Mouse (Mus musculus): ENCODE measurements at regions not wholly inside any gene's neighbourhood (a gene's known extent, or its start where the extent isn't known, plus 50 kb on each side); places are given as distances from the start of the nearest gene placed in this dataset.

DNA sequence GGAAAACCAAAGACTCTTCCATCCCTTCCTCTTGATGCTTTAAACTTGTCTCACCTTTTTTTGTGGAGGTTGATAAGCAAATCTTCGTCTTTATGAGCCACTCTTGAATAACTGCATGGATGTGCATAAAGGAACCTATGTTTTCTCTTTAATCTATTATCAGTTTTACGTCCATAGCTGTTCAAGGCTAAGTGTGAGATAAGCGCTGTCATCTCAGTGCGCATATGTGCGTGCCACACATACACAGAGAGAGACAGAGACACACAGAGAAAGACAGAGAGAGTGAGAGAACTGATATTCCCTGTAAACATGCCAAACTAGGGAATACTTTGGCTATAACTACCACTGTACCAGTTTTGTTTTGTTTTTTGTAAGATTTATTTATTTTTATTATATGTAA, 273.0 kb downstream of the Cd83 start:
- WGBS, result 96% methylated on average over 5 of the region's 5 CpGs
- no peak overlapping the region for H3K4me3 ChIP-seq (replicated peaks; ENCODE audit: extremely low read depth, low read depth, low read length)
- peaks cover 14% of the 10 kb centered on the region; the same call in 1 of the 2 replicates for H3K4me1 ChIP-seq (ENCODE audit: control insufficient read depth, insufficient read depth, low read length)
- no peak for DNase-seq
- no peak for TF ChIP-seq POLR2A (IDR thresholded peaks at IDR 0.05; ENCODE audit: borderline replicate concordance, extremely low read depth, low read depth, low read length)
- TF ChIP-seq CTCF (IDR thresholded peaks at IDR 0.05; ENCODE audit: insufficient read depth, low read length), result no peak

DNA sequence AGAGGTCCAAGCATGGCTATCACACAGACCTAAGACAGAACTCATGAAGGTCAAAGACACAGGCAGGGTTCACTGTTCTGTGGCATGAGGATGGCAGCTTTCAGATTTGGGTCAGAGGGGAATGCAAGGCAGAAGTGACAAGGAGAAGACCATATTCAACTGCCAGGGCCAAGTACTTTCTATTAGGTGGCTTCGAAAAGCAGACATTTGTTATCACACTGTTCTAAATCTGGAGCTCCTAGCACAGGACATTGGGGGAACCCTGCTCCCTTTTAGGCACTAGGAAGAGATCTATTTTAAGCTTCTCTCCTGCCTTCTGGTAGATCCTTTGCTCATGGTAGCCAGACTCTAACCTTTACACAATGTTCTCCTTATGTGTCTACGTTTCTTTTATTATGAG, 273.7 kb downstream of the Cd83 start:
- 85% methylated on average over 2 of the region's 2 CpGs for WGBS
- TF ChIP-seq POLR2A (IDR thresholded peaks at IDR 0.05; ENCODE audit: borderline replicate concordance, extremely low read depth, low read depth, low read length) (no peak), CTCF (IDR thresholded peaks at IDR 0.05; ENCODE audit: insufficient read depth, low read length) (no peak)
- H3K4me1 ChIP-seq (ENCODE audit: control insufficient read depth, insufficient read depth, low read length), result peaks cover 14% of the 10 kb centered on the region; the same call in 1 of the 2 replicates
- H3K4me3 ChIP-seq (replicated peaks; ENCODE audit: extremely low read depth, low read depth, low read length), result no peak overlapping the region
- DNase-seq, result no peak

DNA sequence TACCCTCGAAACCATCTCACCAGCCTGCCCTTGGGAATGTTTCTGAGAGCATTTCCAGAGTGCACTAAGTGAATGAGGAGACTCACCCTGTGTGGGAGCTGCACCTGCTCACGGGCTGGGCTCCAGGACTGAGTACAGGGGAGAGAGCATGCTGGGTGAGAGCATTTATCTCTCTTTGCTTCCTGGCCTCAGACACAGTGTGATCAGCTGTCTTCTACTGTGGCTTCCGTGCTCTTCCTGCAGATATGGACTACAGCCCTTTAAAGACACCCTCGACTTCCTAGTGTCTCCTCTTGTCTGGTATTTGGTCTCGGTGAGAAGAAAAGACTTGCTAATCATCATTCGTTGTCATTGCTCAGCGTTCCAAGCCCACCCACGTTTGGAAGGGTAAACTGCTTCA, 274.9 kb downstream of the Cd83 start:
- TF ChIP-seq POLR2A (IDR thresholded peaks at IDR 0.05; ENCODE audit: borderline replicate concordance, extremely low read depth, low read depth, low read length) (no peak), CTCF (IDR thresholded peaks at IDR 0.05; ENCODE audit: insufficient read depth, low read length) (no peak)
- 36% methylated on average over 8 of the region's 8 CpGs for WGBS
- no peak for DNase-seq
- Histone ChIP-seq H3K4me3 (replicated peaks; ENCODE audit: extremely low read depth, low read depth, low read length) (no peak overlapping the region), H3K4me1 (ENCODE audit: control insufficient read depth, insufficient read depth, low read length) (peaks cover 14% of the 10 kb centered on the region; the same call in 1 of the 2 replicates)

DNA sequence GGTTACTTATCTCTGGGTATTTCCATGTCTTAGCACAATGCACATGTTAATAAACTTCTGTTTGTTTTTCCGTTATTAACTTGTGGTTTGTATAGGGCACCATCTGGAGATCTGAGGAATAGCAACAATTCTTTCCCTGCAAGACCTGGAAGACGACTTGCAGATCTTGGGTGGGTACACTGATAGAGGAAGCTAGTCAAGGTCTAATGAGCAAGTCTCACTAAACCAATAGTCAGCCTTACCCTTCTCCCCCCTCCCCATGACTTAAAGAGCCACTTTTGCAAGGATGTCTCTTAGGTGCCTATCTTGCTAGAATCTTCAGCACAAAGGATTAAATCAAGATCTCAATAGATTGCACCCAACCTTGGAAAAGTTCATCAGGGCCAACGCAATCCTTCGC, 276.7 kb downstream of the Cd83 start:
- TF ChIP-seq CTCF (IDR thresholded peaks at IDR 0.05; ENCODE audit: insufficient read depth, low read length), result no peak
- no peak for TF ChIP-seq POLR2A (IDR thresholded peaks at IDR 0.05; ENCODE audit: borderline replicate concordance, extremely low read depth, low read depth, low read length)
- no peak for DNase-seq
- Histone ChIP-seq H3K4me3 (replicated peaks; ENCODE audit: extremely low read depth, low read depth, low read length) (no peak overlapping the region), H3K4me1 (ENCODE audit: control insufficient read depth, insufficient read depth, low read length) (peaks cover 19% of the 10 kb centered on the region)
- WGBS, result 79% methylated on average over 4 of the region's 4 CpGs

DNA sequence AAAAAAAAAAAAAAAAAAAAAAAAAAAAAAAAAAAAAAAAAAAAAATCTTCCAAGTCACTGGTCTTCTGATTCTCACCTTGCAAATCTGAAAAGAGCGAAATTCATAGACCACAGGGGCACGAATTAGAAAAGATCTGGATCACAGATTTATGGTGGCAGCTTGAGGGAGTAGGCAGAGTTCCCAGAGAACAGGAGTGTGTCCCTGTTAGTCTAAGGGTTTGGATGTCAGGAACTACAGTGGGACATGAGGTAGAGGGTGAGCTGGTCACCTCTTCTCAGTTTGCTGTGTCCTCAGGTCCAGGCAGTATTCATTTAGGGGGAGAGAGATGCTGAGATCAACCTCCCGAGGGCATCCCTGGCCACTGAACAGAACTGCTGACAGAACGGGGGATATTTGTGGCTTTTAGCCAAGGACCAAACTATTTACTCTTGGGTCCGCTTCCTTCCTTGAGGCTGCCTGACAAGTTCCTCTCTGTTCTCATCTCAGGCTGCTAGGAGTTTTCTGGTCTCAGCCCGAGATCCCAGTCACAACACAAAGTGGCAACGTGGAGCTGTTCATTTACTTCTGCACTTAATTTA, 277.2 kb downstream of the Cd83 start:
- WGBS, result 21% methylated on average over 7 of the region's 7 CpGs

DNA sequence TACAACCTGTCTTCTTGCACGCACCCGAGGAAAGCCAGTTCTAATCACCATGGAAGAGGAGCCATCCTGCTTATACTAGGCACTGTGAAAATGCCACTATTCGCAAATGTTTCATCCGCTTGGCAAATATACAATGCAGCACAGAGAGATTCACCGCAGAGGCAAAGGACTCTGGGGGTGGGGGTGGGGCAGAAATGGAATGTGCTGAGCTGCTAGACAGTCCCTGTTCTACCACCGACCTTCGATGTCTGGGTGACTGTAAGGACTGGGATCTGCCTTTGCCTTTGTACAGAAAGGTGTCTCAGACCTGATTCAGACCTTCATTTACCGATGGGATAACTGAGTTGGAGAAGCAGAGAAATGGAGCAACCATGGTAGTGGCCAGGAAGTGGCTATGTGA, 278.7 kb downstream of the Cd83 start:
- H3K4me3 ChIP-seq (replicated peaks; ENCODE audit: extremely low read depth, low read depth, low read length), result no peak overlapping the region
- H3K4me1 ChIP-seq (ENCODE audit: control insufficient read depth, insufficient read depth, low read length), result peaks cover 19% of the 10 kb centered on the region
- TF ChIP-seq CTCF (IDR thresholded peaks at IDR 0.05; ENCODE audit: insufficient read depth, low read length) (no peak), POLR2A (IDR thresholded peaks at IDR 0.05; ENCODE audit: borderline replicate concordance, extremely low read depth, low read depth, low read length) (no peak)
- 65% methylated on average over 8 of the region's 8 CpGs for WGBS
- no peak for DNase-seq

More for the DNA sequence above, 277.2 kb downstream of the Cd83 start:
- H3K4me3 ChIP-seq (replicated peaks; ENCODE audit: extremely low read depth, low read depth, low read length), result no peak overlapping the region
- TF ChIP-seq POLR2A (IDR thresholded peaks at IDR 0.05; ENCODE audit: borderline replicate concordance, extremely low read depth, low read depth, low read length) (no peak), CTCF (IDR thresholded peaks at IDR 0.05; ENCODE audit: insufficient read depth, low read length) (no peak)
- H3K4me1 ChIP-seq (ENCODE audit: control insufficient read depth, insufficient read depth, low read length), result peaks cover 19% of the 10 kb centered on the region
- no peak for DNase-seq

DNA sequence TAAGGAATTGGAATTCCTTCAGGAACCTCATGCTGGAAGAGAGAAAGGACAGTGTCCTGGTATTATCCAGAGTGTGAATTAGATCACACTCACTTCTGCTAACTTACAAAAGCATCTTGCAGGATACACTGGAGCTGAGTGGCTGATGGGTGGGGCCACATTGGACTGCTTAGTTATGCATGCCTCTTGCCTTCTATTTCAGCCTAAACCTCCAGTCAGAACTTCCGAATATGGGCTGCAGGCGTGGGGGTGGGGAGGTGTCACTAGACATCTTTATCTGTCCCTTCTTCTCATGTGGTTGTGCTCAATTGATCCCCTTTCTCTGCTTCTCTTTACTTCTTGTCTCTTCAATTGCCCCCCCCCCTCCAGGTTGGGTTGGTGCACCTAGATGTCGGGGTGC, 279.5 kb downstream of the Cd83 start:
- TF ChIP-seq CTCF (IDR thresholded peaks at IDR 0.05; ENCODE audit: insufficient read depth, low read length) (no peak), POLR2A (IDR thresholded peaks at IDR 0.05; ENCODE audit: borderline replicate concordance, extremely low read depth, low read depth, low read length) (no peak)
- no peak for DNase-seq
- peaks cover 19% of the 10 kb centered on the region for H3K4me1 ChIP-seq (ENCODE audit: control insufficient read depth, insufficient read depth, low read length)
- 67% methylated on average over 3 of the region's 3 CpGs for WGBS
- H3K4me3 ChIP-seq (replicated peaks; ENCODE audit: extremely low read depth, low read depth, low read length), result no peak overlapping the region

DNA sequence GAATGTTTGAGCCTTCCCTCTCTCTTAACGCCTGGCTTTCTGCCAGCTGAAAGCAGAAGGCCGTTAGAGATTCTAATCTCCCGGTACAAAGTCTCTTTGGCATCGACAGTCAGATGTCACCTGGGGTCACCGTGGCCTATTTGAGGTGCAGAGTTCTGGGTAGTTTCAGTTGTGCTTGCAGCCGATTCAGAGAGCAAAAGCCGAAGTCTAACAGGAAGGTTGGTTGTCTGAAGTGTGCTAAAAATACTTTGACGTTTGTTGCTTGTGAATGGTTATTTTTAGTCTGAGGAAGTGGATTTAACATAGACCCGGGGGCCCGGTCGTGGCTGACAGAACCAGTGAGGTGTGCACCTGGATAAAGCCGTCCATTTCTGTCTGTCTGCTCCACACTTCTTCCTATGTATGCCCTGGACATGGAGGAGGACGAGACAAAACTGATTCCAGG, 281.2 kb downstream of the Cd83 start:
- DNase-seq, result peak; percentile 10
- 6% methylated on average over 13 of the region's 13 CpGs for WGBS
- Histone ChIP-seq H3K4me1 (ENCODE audit: control insufficient read depth, insufficient read depth, low read length) (peaks cover 19% of the 10 kb centered on the region), H3K4me3 (replicated peaks; ENCODE audit: extremely low read depth, low read depth, low read length) (no peak overlapping the region)
- TF ChIP-seq POLR2A (IDR thresholded peaks at IDR 0.05; ENCODE audit: borderline replicate concordance, extremely low read depth, low read depth, low read length) (no peak), CTCF (IDR thresholded peaks at IDR 0.05; ENCODE audit: insufficient read depth, low read length) (no peak)

DNA sequence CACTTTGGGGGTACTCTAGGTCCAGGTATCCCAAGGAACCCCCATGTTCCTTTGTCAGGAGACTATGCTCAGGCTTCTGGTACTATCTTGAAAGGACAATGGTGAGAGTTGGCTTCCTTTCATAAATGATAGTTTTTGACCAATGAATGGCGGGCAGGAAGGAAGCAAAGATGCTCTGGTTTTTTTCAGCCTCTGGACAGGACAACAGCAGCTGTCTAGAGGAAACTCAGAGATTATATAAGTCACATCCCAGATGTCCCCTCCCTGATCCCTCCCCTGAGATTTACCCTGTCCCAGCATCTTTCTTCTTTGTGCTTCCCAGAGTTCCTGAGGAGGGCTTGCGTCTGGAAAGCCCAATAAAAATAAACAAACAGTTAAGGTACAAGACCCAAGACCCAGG, 282.7 kb downstream of the Cd83 start:
- TF ChIP-seq POLR2A (IDR thresholded peaks at IDR 0.05; ENCODE audit: borderline replicate concordance, extremely low read depth, low read depth, low read length), result no peak
- no peak for TF ChIP-seq CTCF (IDR thresholded peaks at IDR 0.05; ENCODE audit: insufficient read depth, low read length)
- Histone ChIP-seq H3K4me1 (ENCODE audit: control insufficient read depth, insufficient read depth, low read length) (peaks cover 14% of the 10 kb centered on the region), H3K4me3 (replicated peaks; ENCODE audit: extremely low read depth, low read depth, low read length) (no peak overlapping the region)
- WGBS, result 62% methylated on average over 2 of the region's 2 CpGs
- DNase-seq, result no peak

DNA sequence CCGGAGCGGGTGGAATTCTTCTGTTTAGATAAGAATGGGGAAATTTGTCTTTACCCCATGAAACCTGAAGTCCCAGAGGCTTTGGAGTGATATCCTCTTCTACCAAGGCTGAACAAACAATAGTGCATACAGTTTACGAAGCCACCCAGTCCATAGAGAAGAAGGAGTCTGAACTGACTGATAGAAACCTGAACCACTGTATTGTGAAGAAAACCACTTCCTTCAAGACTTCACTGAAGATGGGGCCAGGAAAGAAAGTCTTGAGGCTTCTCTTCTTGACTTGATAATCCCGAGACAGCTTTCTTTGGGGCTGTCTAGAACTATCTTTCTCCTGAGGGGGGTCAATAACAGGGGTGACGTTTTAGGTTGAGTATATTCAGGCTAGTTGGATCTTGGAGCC, 284.4 kb downstream of the Cd83 start:
- Histone ChIP-seq H3K4me3 (replicated peaks; ENCODE audit: extremely low read depth, low read depth, low read length) (no peak overlapping the region), H3K4me1 (ENCODE audit: control insufficient read depth, insufficient read depth, low read length) (peaks cover 11% of the 10 kb centered on the region)
- no peak for DNase-seq
- TF ChIP-seq CTCF (IDR thresholded peaks at IDR 0.05; ENCODE audit: insufficient read depth, low read length), result no peak
- whole genome bisulfite sequencing, result 85% methylated on average over 5 of the region's 5 CpGs

All from lung, adult 2 months (tissue).